Mouse (Mus musculus) limb, embryonic 14.5 days (tissue): ENCODE data around the gene Il22ra2. TPM values are rescaled to one million over a fixed set of nuclear protein-coding genes. Genes with fewer than 3 reads are reported as not detected.
"Not testable (repeated sequence)": the region's sequence is repeated elsewhere in the genome, so short reads cannot be mapped to it uniquely, and the experiment has no call there.

Experiments used
- ATAC-seq: fragments of 200-750 bp; cut with Nextera tagmentation; 2 replicates; pipeline ENCODE4 v1.8.0; 2017; ENCODE audit warnings: low read depth, moderate number of reproducible peaks, moderate TSS enrichment; ENCODE audit not compliant: low FRiP score
- DNase-seq: peaks from one replicate; pipeline ENCODE4 v3.0.0-alpha.2; 2015; ENCODE audit warnings: low spot score
- H3K27ac ChIP-seq: fragments of 300-500 bp; sonication (generic); replicated peaks from 2 replicates; pipeline ENCODE4 v1.5.1; 2014; ENCODE audit warnings: low read depth, mild to moderate bottlenecking, low read length, moderate library complexity, mixed read lengths
- H3K27me3 ChIP-seq: fragments of 300-500 bp; sonication (generic); 2 replicates; pipeline ENCODE4 v1.6.1; 2014; ENCODE audit warnings: low read length, mixed read lengths; ENCODE audit not compliant: control insufficient read depth, insufficient read depth
- H3K36me3 ChIP-seq: fragments of 300-500 bp; sonication (generic); 2 replicates; pipeline ENCODE4 v1.6.1; 2014; ENCODE audit warnings: mild to moderate bottlenecking, low read length, moderate library complexity, mixed read lengths; ENCODE audit not compliant: control insufficient read depth, insufficient read depth
- H3K4me1 ChIP-seq: fragments of 300-500 bp; sonication (generic); 2 replicates; pipeline ENCODE4 v1.6.1; 2014; ENCODE audit warnings: antibody characterized with exemption, low read length, mixed read lengths; ENCODE audit not compliant: control insufficient read depth, insufficient read depth
- H3K4me2 ChIP-seq: fragments of 300-500 bp; sonication (generic); replicated peaks from 2 replicates; pipeline ENCODE4 v1.6.1; 2014; ENCODE audit warnings: low read depth, mild to moderate bottlenecking, low read length, moderate library complexity; ENCODE audit not compliant: severe bottlenecking
- H3K4me3 ChIP-seq: fragments of 300-500 bp; sonication (generic); replicated peaks from 2 replicates; pipeline ENCODE4 v1.5.1; 2014; ENCODE audit warnings: low read length
- H3K9ac ChIP-seq: fragments of 300-500 bp; sonication (generic); 2 replicates; pipeline ENCODE4 v1.6.1; 2014; ENCODE audit warnings: mild to moderate bottlenecking, low read depth, low read length, moderate library complexity; ENCODE audit not compliant: severe bottlenecking
- H3K9me3 ChIP-seq: fragments of 300-500 bp; sonication (generic); 2 replicates; pipeline ENCODE4 v1.6.1; 2016; ENCODE audit warnings: low read length; ENCODE audit not compliant: control insufficient read depth
- POLR2A ChIP-seq: fragments of 200-500 bp; IDR thresholded peaks from 2 replicates; pipeline ENCODE4 v1.8.0; 2012; ENCODE audit warnings: inconsistent platforms, mild to moderate bottlenecking, moderate library complexity, borderline replicate concordance; ENCODE audit not compliant: insufficient read depth, insufficient read length; ENCODE audit errors: extremely low read depth
- WGBS: fragments of 180-500 bp; shearing (Covaris S2); extraction: QIAGEN DNeasy Blood & Tissue Kit; methylation state at CpG from one replicate; pipeline ENCODE4 v1.1.7; 2014; 5-methylcytosine and 5-hydroxymethylcytosine counted together
- polyA plus RNA-seq, 2 experiments: library from polyadenylated mRNA; depleted of rRNA in 1 of 2; stranded (reverse) in 1 of 2; unstranded in 1 of 2; fragments of >200 nt; fragmentation: Nextera tagmentation in 1 of 2; extraction: Ambion mirVana in 1 of 2; gene quantifications; 2 replicates each; pipeline versions ENCODE4 v1.2.1 to v1.2.3; 2012 to 2014

Il22ra2 gene
- polyA plus RNA-seq, 2 experiments: 0.09 TPM; not detected in 1

GRCm38 (mm10) chr10:19594201-19594905 is 27.4 kb upstream of the Il22ra2 start:
- Histone ChIP-seq H3K4me3 (no peak overlapping the region), H3K27ac (no peak overlapping the region), H3K4me1 (peaks cover 15% of the 10 kb centered on the region; the same call in 1 of the 2 replicates), H3K27me3 (no peaks in the 10 kb centered on the region), H3K9me3 (no peaks in the 10 kb centered on the region), H3K9ac (no peak overlapping the region), H3K36me3 (peaks cover 17% of the 10 kb centered on the region), H3K4me2 (no peak overlapping the region)
- no peak for DNase-seq
- TF ChIP-seq POLR2A: no peak
- WGBS: 75% methylated on average over 3 of the region's 3 CpGs
- no peak for ATAC-seq

GRCm38 (mm10) chr10:19596866-19597265 is 24.9 kb upstream of the Il22ra2 start:
- H3K4me2 ChIP-seq: no peak overlapping the region
- no peak overlapping the region for H3K4me3 ChIP-seq
- WGBS: 90% methylated on average over 4 of the region's 4 CpGs
- TF ChIP-seq POLR2A: no peak
- H3K4me1 ChIP-seq: peaks cover 15% of the 10 kb centered on the region; the same call in 1 of the 2 replicates
- no peaks in the 10 kb centered on the region for H3K9me3 ChIP-seq
- no peak for DNase-seq
- H3K9ac ChIP-seq: no peak overlapping the region
- no peak for ATAC-seq
- no peaks in the 10 kb centered on the region for H3K27me3 ChIP-seq
- H3K27ac ChIP-seq: no peak overlapping the region
- H3K36me3 ChIP-seq: peaks cover 30% of the 10 kb centered on the region

- Histone ChIP-seq H3K9me3 (no peaks in the 10 kb centered on the region), H3K4me3 (no peak overlapping the region), H3K27me3 (no peaks in the 10 kb centered on the region), H3K36me3 (peaks cover 41% of the 10 kb centered on the region), H3K27ac (no peak overlapping the region), H3K9ac (no peak overlapping the region), H3K4me2 (no peak overlapping the region), H3K4me1 (peaks cover 12% of the 10 kb centered on the region; the same call in 1 of the 2 replicates)
- no peak for DNase-seq
- TF ChIP-seq POLR2A: no peak
- 67% methylated on average over 11 of the region's 11 CpGs for WGBS
- ATAC-seq: no peak
Measured at GRCm38 (mm10) chr10:19598091-19598490, 23.7 kb upstream of the Il22ra2 start.

- no peak overlapping the region for H3K9ac ChIP-seq
- peaks cover 3% of the 10 kb centered on the region; the same call in 1 of the 2 replicates for H3K4me1 ChIP-seq
- DNase-seq (no peak), ATAC-seq (no peak)
- H3K27ac ChIP-seq: no peak overlapping the region
- H3K4me3 ChIP-seq: no peak overlapping the region
- H3K4me2 ChIP-seq: no peak overlapping the region
- no peaks in the 10 kb centered on the region for H3K27me3 ChIP-seq
- peaks cover 52% of the 10 kb centered on the region for H3K36me3 ChIP-seq
- TF ChIP-seq POLR2A: no peak
- H3K9me3 ChIP-seq: no peaks in the 10 kb centered on the region
- 79% methylated on average over 6 of the region's 6 CpGs for WGBS
Measured at GRCm38 (mm10) chr10:19599331-19600092, 22.3 kb upstream of the Il22ra2 start.

- ATAC-seq: no peak
- Histone ChIP-seq H3K9ac (no peak overlapping the region), H3K9me3 (no peaks in the 10 kb centered on the region), H3K4me3 (no peak overlapping the region), H3K4me2 (no peak overlapping the region), H3K27ac (no peak overlapping the region), H3K4me1 (no peaks in the 10 kb centered on the region), H3K36me3 (peaks cover 57% of the 10 kb centered on the region), H3K27me3 (no peaks in the 10 kb centered on the region)
- TF ChIP-seq POLR2A: no peak
- DNase-seq: no peak
- 76% methylated on average over 3 of the region's 3 CpGs for WGBS
Measured at GRCm38 (mm10) chr10:19600093-19600420, 21.7 kb upstream of the Il22ra2 start.

GRCm38 (mm10) chr10:19601502-19601901 is 20.3 kb upstream of the Il22ra2 start:
- not testable (repeated sequence) for H3K9ac ChIP-seq, H3K4me2 ChIP-seq, H3K27me3 ChIP-seq, H3K27ac ChIP-seq, ATAC-seq, H3K4me1 ChIP-seq, H3K4me3 ChIP-seq, DNase-seq, H3K9me3 ChIP-seq
- WGBS: 33% methylated on average over 1 of the region's 1 CpGs
- H3K36me3 ChIP-seq: peaks cover 72% of the 10 kb centered on the region
